Comparison of ENCODE assay signal across 8 mouse cellular contexts in genomic region chr7:141172116-141173006, GRCm38 (mm10). TPM values are rescaled to one million over a fixed set of nuclear protein-coding genes. Genes with fewer than 3 reads are reported as not detected.
A peak's percentile ranks its signal among the peaks of the same experiment; 100 is the strongest.
DNase-seq lines count a peak whose midpoint lies in the region; ATAC-seq and TF ChIP-seq lines count a peak whose summit lies in the region.

TSS of gene Rnh1 (minus strand) at chr7:141172857.

- no peaks in the 10 kb centered on the region for H3K9me3 ChIP-seq in hindbrain, embryonic 10.5 days
- H3K9me3 ChIP-seq in lung, postnatal 0 days (ENCODE audit: low read length): no peaks in the 10 kb centered on the region

- peak within 1 kb of the TSS; percentile 96 for H3K27ac ChIP-seq in hindbrain, embryonic 10.5 days
- peak within 1 kb of the TSS; percentile 89 for H3K27ac ChIP-seq in lung, postnatal 0 days (ENCODE audit: low read length)

- ATAC-seq in frontal cortex, adult (ENCODE audit: low TSS enrichment): peak; percentile 82
- peak; percentile 90 for ATAC-seq in lung, postnatal 0 days

- WGBS in hindbrain, embryonic 10.5 days: 4% methylated on average over 55 of the region's 55 CpGs
- WGBS in lung, postnatal 0 days: 3% methylated on average over 54 of the region's 55 CpGs

- peaks cover 5% of the 10 kb centered on the region; the same call in 1 of the 2 replicates for H3K27me3 ChIP-seq in hindbrain, embryonic 10.5 days (ENCODE audit: insufficient read depth, poor library complexity, severe bottlenecking)
- H3K27me3 ChIP-seq in lung, postnatal 0 days (replicated peaks; ENCODE audit: insufficient read depth, low read length): no peaks in the 10 kb centered on the region

- TF ChIP-seq EP300 in lung, postnatal 0 days (IDR thresholded peaks at IDR 0.05): no peak; the same call in 1 of the 2 replicates

- H3K4me3 ChIP-seq in hindbrain, embryonic 10.5 days: peak within 1 kb of the TSS; percentile 66
- peak within 1 kb of the TSS; percentile 43 for H3K4me3 ChIP-seq in lung, postnatal 0 days (ENCODE audit: low read depth, low read length)

- H3K9ac ChIP-seq in lung, postnatal 0 days (replicated peaks; ENCODE audit: low read depth): peak within 1 kb of the TSS; percentile 68

- peaks cover 35% of the 10 kb centered on the region for H3K4me1 ChIP-seq in hindbrain, embryonic 10.5 days (replicated peaks)
- H3K4me1 ChIP-seq in lung, postnatal 0 days (ENCODE audit: insufficient read depth, low read depth, low read length): peaks cover 10% of the 10 kb centered on the region; the same call in 1 of the 2 replicates

- peak; percentile 86 for DNase-seq in MEL-GATA-1-ER (ENCODE audit: extremely low read depth, low read depth)
- peak; percentile 88 for DNase-seq in cerebellum, adult 8-10 months
- peak; percentile 95 for DNase-seq in hindbrain, embryonic 10.5 days (ENCODE audit: low spot score)
- peak; percentile 96 for DNase-seq in layer of hippocampus, adult 9-11 months
- DNase-seq in lung, postnatal 0 days (ENCODE audit: low spot score): peak; percentile 98
- peak; percentile 78 for DNase-seq in ovary, postnatal 14 days (ENCODE audit: low spot score)
- peak; percentile 94 for DNase-seq in thymus, postnatal 14 days

- TF ChIP-seq CTCF in lung, postnatal 0 days (IDR thresholded peaks at IDR 0.05): peak; percentile 34

- H3K36me3 ChIP-seq in hindbrain, embryonic 10.5 days: no peaks in the 10 kb centered on the region
- no peaks in the 10 kb centered on the region for H3K36me3 ChIP-seq in lung, postnatal 0 days (ENCODE audit: insufficient read depth, low read length)

- peak within 1 kb of the TSS; percentile 55 for H3K4me2 ChIP-seq in lung, postnatal 0 days (replicated peaks; ENCODE audit: low read depth, low read length)

RNA-seq across cellular contexts. Expression of gene Rnh1, which starts in this region (rescaled TPM):
- 68.4 and 72.4 TPM in 2 replicates for polyA plus RNA-seq in hindbrain, embryonic 10.5 days (2016; fragmentation: Nextera tagmentation; extraction: Ambion mirVana)
- 181 and 187 TPM in 2 replicates for polyA plus RNA-seq in lung, postnatal 0 days (2015; fragmentation: Nextera tagmentation; extraction: Ambion mirVana)

Comparison
In these comparisons a context has a peak if more than half of its experiments do, and no peak if none do; other contexts are left out.
1. Peak in every context shown above with its lines: DNase-seq, ATAC-seq, H3K4me3 ChIP-seq and H3K27ac ChIP-seq.